Mouse (Mus musculus) WW6 (cell line): Measurements from ENCODE around the gene Mrc2.

ENCODE experiments used
- DNase-seq: peaks from one replicate; pipeline ENCODE4 v3.0.0-alpha.2; 2013; ENCODE audit warnings: low read depth, low spot score

Mrc2 gene

GRCm38 (mm10) chr11:105292124-105293071 lies at the start of gene Mrc2:
Gene Mrc2, plus strand, starts transcription at chr11:105292643.
- peak; percentile 38 for DNase-seq

DNA sequence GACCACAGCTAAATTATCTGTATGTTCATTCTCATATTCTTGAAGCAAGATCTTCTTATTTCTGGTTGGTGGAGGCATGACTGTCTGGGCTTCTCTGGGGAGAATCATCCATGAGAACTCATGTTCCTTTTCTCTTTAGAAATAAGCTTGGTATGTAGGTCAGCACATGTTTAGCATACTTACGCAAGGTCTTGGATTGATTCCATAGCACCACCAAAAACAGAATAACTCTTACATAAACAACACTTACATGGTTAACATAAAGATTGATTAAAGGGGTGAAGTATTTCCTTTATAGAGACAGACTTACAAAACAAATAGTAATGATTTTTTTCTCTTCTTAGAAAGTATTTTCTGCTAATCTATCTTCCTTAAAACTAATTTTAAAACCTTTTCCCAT lies 46.1 kb upstream of the Mrc2 start:
- no peak for DNase-seq

- DNase-seq: no peak
Observed at GRCm38 (mm10) chr11:105246785-105247184, 45.7 kb upstream of the Mrc2 start.

GRCm38 (mm10) chr11:105247321-105247720 lies 45.1 kb upstream of the Mrc2 start:
- no peak for DNase-seq

DNA sequence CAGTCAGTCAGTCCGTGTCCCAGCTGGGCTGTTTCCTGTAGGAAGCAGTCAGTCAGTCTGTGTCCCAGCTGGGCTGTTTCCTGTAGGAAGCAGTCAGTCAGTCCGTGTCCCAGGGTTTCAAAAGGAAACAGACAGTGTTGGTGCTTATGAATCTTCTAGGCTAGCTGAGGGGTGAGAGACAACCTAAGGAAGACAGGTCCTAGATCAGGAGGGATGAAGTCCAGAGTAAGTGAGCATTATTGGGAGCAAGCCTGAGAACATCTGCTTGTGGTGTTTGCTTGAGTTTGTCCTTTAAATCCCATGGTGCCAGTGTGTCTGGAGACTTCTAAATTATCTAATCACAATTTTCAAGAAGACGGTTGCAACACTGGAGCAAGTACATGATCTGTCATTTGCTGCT lies 32.7 kb upstream of the Mrc2 start:
- no peak for DNase-seq

GRCm38 (mm10) chr11:105261116-105261515 lies 31.3 kb upstream of the Mrc2 start:
- DNase-seq: no peak

- no peak for DNase-seq
Observed at GRCm38 (mm10) chr11:105261601-105262351, 30.7 kb upstream of the Mrc2 start.

DNA sequence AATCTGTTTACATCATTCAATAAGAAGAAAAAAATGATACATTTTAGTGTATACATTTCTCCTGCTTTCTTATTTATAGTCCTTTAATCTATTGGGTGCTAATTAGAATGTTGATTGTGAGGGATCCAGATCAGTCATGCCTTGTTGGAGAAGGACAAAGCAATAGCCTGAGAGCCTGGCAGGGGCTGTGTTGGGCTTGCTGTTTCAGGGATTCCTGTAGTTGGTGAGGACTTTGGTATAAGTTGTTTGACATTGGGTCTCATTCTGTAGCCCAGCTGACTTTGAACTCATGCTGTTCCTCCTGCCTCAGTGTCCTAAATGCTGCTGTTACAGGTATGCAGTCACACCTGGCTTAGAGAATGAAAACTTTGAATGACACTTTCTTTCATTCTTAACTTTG lies 27.9 kb upstream of the Mrc2 start:
- no peak for DNase-seq

GRCm38 (mm10) chr11:105264988-105265387 lies 27.5 kb upstream of the Mrc2 start:
- DNase-seq: no peak

- DNase-seq: no peak
Observed at GRCm38 (mm10) chr11:105270155-105270554, 22.3 kb upstream of the Mrc2 start.

GRCm38 (mm10) chr11:105280456-105280855 lies 12.0 kb upstream of the Mrc2 start:
- DNase-seq: no peak

GRCm38 (mm10) chr11:105281291-105281690 lies 11.2 kb upstream of the Mrc2 start:
- DNase-seq: no peak

- no peak for DNase-seq
Observed at GRCm38 (mm10) chr11:105281763-105282459, 10.5 kb upstream of the Mrc2 start.

DNA sequence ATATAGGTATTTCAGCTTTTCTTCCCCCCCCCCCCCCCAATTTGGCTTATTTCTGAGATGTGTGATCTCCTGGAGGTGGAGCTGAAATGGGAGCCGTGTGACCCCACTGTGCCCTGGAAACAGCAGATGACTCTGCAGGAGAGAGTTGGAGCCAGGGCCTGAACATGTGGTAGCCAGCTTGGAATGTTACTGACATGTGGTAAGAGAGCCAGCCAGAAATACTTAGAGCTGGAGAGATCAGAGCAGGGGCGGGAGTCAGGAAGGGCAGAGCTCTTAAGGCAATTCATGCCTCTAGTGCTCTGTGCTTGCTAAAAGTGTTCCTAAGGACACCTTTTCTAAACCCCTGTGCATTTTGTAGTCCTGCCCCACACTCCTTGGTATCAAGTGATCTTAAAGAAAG lies 10.0 kb upstream of the Mrc2 start:
- DNase-seq: no peak

- no peak for DNase-seq
Observed at GRCm38 (mm10) chr11:105283016-105283415, 9.4 kb upstream of the Mrc2 start.

GRCm38 (mm10) chr11:105285720-105286119 lies 6.7 kb upstream of the Mrc2 start:
- peak; percentile 33 for DNase-seq

DNA sequence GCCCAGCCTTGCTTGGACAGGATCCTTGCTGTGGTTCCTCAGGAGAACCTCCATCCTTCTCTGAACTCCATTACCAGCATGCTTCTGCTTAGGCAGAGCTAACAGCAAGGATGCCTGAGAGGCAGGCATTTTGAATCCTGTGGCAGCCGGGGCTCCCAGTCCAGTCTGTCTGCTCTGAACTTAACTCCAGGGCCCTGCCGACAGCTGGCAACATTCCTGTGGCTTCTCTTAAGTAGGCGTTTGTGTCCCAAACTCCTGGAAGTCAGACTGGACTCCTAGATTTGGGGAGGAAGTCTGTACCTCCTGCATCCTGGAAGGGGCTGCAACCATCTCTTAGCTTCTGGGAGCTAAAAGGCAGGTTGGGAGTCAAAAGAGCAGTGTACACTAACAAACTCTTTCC lies 3.0 kb upstream of the Mrc2 start:
- no peak for DNase-seq

DNA sequence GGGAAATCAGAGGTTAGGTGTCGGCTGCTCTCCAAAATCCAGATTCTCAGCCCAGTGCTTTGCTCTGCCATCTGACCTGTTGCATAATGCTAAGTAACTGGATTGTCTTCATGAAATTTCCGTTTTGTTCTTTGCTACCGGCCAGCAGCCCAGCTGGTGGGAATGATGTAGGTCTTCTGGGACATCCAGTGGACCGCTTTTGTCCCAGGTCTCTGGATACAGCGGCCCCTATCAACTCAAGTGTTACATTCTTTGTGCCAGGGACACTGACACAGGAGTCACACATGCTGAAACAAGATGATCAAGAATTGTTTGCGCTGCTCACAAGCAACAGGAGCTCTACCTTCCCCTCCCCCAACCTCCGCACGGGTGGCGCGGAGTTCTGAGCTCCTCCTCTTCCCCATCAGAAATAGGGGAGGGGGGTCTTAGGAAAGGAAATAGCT lies 741 bp upstream of the Mrc2 start:
- DNase-seq: peak; percentile 31

DNA sequence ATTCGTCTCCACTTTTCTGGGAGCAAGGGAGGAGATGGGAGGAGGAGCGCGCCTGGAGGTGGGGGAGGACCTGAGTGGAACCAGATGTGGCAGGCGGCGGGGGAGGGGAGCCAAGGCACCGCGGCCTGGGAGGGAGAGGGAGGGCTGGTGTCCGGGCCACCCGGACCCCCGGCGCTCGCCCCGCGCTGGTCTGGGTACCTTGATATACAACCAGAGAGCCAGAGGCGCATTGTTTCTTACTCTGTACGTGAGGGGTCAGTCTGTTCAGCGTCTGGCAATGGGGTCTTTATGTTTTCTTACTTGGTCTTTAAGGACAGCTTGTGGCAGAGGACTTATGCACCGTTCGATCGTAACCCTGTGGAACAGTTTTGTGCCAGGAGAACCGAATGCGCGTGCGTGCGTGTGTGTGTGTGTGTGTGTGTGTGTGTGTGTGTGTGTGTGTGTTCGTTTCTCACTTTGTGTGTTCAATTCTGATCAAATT lies 698 bp downstream of the Mrc2 start:
- DNase-seq: no peak

GRCm38 (mm10) chr11:105293901-105294494 lies 1.6 kb downstream of the Mrc2 start:
- no peak for DNase-seq

DNA sequence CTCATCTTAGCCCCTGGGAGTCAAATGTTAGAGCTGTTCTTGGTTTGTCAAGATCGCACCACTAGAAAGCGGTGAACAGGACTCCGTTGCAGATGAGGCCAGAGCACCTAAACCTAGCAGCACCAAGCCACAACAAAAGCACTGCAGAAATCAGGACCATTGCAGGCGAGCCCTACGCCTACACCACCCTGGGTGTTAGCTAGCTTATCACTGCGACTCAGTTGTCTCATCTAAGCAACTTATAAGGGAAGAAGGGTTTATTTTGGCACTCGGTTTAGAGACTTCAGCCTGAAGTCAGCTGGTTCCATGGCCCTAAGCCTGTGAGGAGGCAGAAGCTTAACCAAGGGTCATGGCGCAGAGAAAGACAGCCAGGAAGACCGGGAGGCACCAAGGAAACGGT lies 3.6 kb downstream of the Mrc2 start:
- no peak for DNase-seq
